Mouse (Mus musculus): ENCODE results near the gene Olfml3. TPM values are rescaled to one million over a fixed set of nuclear protein-coding genes. Genes with fewer than 3 reads are reported as not detected.

Gene Olfml3
- total RNA-seq, 2 experiments from 2014 or later: 14.4 to 15.2 TPM

GRCm38 (mm10) chr3:103745001-103745770, 7.4 kb upstream of the Olfml3 start:
- DNase-seq (ENCODE audit: low spot score in 2 of 2): no peak
- intact Hi-C loops (cut with DNase I): no loop called here

DNA sequence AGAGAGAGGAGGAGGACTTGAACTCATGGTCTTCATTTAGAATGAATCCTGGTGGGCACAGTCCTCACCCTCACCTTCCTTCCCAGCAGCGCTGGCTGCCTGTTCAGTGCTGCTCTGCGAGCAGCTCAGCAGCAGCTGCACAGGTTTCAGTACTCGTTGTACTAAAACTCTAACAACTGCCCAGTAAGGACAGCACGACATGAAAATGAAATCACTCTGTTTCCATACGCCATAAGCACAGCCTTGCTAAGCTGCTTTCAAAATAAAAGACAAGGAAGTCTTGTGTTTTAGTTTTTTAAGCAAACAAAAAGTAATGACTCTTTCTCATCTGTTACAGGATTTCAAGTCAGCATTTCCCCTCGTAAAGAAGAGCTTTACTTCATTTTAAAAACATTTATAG, 5.4 kb upstream of the Olfml3 start:
- intact Hi-C loops (cut with DNase I): no loop called here

DNA sequence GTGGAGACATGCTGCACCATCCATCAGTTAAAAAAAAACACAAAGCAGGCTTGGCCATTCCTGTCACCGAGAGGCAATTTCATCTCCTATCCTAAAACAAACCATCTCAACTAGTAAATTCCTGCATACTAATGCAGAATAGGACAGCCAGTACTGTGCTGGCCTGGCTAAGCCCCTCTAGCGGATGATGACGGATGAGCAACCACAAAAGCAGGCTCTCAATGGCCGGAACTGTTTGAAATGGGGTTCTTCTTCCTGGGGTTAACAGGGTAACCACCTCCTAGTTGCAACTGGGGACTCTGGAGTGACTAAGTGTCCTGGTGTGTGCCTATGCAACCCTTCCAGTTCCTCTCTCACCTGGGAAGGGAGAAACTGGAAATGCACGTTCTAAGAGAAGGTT, 2.5 kb upstream of the Olfml3 start:
- intact Hi-C loops (cut with DNase I): no loop called here
- DNase-seq (ENCODE audit: low spot score in 2 of 2): no peak

More for the DNA sequence above, 5.4 kb upstream of the Olfml3 start:
- DNase-seq (ENCODE audit: low spot score in 2 of 2): no peak

GRCm38 (mm10) chr3:103739329-103739728, 1.5 kb upstream of the Olfml3 start, which contains the start of gene Gm10964:
Gm10964 (plus strand) TSS chr3:103739366.
- DNase-seq (ENCODE audit: low spot score in 2 of 2): no peak
- intact Hi-C loops (cut with DNase I): loop anchor here (2.0 to 5.0 kb wide), 3 partner anchors 167 to 301 kb away; no protein-coding TSS in a partner anchor

DNA sequence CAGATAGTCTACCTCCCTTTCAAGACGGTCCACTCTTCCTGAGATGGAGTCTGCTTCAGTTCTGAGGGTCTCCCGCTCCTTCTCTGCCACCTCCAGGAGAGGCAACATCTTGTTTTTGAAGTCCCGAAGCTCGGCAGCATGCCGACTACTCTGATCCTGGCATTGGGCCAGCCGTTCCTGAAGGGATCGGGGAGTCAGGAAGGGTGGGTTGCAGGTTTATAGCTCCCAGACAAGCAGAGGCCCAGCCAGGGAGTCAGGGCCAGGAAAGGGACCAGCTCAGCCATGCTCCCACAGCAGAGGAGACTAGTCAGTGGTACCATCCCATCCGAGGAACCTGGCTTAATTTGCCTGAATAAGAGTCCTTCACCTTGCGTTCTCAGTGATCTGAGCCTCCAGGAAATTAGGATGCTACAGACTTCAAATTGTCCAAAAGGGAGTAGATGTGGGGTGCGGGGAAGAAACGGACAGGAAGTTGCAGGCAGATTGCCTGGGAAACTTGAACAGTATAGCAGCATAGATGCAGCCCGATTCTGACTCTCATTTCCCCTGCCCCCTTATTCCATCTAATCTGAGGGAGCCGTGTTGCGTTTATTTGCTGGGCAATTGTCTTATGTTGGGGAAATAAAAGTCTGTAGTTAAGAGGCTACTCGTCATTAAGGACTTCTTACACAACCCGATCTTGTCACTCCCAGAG, 593 bp downstream of the Olfml3 start:
- DNase-seq (ENCODE audit: low spot score in 2 of 2): peak in 1 of 2 experiments; percentile 16
- intact Hi-C loops (cut with DNase I): loop anchor here (1.0 to 5.0 kb wide), 3 partner anchors 165 to 344 kb away; no protein-coding TSS in a partner anchor

GRCm38 (mm10) chr3:103735776-103736600, 1.8 kb downstream of the Olfml3 start:
- DNase-seq (ENCODE audit: low spot score in 2 of 2): no peak
- intact Hi-C loops (cut with DNase I): loop anchor here (5.0 kb wide), 2 partner anchors 164 to 219 kb away; no protein-coding TSS in a partner anchor

GRCm38 (mm10) chr3:103734696-103735519, 2.9 kb downstream of the Olfml3 start:
- DNase-seq (ENCODE audit: low spot score in 2 of 2): peak in 1 of 2 experiments; percentile 24
- intact Hi-C loops (cut with DNase I): loop anchor here (5.0 kb wide), 2 partner anchors 163 to 218 kb away; no protein-coding TSS in a partner anchor

GRCm38 (mm10) chr3:103733799-103734695, 3.8 kb downstream of the Olfml3 start:
- intact Hi-C loops (cut with DNase I): no loop called here
- DNase-seq (ENCODE audit: low spot score in 2 of 2): peak; percentile 52 to 57

- intact Hi-C loops (cut with DNase I): no loop called here
- DNase-seq (ENCODE audit: low spot score in 2 of 2): no peak
Observed at GRCm38 (mm10) chr3:103733176-103733575, 4.6 kb downstream of the Olfml3 start.

- DNase-seq (ENCODE audit: low spot score in 2 of 2): no peak
- intact Hi-C loops (cut with DNase I): no loop called here
Observed at GRCm38 (mm10) chr3:103732116-103732515, 5.7 kb downstream of the Olfml3 start.

DNA sequence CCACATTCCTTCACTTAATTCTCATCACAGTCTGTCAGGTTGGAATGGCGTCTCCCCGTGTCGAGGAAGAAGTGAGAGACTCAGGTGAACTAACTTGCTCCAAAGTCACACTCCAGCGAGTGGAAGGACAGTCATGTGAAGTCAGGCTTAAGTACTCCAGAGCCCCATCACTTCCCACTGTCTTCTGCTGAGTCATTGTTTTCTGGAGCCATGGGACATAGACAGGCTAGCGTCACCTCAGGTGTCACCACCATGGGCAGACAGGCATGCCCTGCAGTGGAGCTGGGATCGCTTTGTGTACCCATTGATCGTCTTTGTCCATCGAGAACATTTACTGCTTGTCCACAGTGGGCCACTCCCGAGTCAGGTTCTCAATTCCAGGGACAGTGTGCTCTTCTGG, 8.0 kb downstream of the Olfml3 start:
- intact Hi-C loops (cut with DNase I): no loop called here
- no peak for DNase-seq (ENCODE audit: low spot score in 2 of 2)

- intact Hi-C loops (cut with DNase I): no loop called here
- DNase-seq (ENCODE audit: low spot score in 2 of 2): no peak
Observed at GRCm38 (mm10) chr3:103727813-103728326, 9.9 kb downstream of the Olfml3 start.

GRCm38 (mm10) chr3:103726642-103727041, 11.2 kb downstream of the Olfml3 start:
- DNase-seq (ENCODE audit: low spot score in 2 of 2): no peak
- intact Hi-C loops (cut with DNase I): no loop called here

DNA sequence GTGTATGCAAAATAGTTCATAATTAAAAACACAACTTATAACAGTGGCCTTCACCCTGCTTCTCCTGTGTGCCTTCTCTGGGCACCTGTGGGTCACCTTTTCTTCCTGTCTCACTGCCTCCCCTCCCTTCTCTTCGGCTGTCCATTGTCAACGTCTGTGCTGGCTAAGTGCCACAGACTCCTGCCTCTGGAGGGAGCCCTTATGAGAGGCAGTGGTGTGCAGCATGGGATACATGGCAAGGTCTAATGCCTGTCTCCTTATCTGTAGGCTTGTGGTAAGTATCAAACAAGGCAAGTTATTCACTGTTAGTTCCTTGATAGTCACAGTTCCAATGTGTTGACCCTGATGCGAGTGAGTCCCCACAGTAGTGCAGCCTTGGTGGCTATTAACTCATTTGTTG, 13.7 kb downstream of the Olfml3 start:
- intact Hi-C loops (cut with DNase I): no loop called here
- DNase-seq (ENCODE audit: low spot score in 2 of 2): no peak

DNA sequence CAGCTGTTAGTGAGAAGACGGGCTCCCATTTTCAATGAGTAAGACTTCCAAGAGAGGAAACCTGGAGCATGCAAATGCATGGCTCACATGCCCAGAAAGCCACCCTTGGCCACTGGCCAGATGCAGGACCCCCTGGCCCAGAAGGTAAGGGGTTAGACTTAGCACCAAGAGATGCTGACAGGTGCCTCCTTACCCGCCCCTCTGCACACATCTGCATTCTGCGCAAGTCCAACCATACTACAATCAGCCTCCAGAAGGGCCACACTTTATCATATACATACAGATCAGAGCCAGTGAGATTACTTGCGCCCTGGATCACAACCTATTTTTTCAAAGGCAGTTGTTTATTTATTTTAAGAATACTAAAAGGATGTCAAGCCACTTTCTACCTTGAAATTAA, 19.1 kb downstream of the Olfml3 start:
- DNase-seq (ENCODE audit: low spot score in 2 of 2): no peak

DNA sequence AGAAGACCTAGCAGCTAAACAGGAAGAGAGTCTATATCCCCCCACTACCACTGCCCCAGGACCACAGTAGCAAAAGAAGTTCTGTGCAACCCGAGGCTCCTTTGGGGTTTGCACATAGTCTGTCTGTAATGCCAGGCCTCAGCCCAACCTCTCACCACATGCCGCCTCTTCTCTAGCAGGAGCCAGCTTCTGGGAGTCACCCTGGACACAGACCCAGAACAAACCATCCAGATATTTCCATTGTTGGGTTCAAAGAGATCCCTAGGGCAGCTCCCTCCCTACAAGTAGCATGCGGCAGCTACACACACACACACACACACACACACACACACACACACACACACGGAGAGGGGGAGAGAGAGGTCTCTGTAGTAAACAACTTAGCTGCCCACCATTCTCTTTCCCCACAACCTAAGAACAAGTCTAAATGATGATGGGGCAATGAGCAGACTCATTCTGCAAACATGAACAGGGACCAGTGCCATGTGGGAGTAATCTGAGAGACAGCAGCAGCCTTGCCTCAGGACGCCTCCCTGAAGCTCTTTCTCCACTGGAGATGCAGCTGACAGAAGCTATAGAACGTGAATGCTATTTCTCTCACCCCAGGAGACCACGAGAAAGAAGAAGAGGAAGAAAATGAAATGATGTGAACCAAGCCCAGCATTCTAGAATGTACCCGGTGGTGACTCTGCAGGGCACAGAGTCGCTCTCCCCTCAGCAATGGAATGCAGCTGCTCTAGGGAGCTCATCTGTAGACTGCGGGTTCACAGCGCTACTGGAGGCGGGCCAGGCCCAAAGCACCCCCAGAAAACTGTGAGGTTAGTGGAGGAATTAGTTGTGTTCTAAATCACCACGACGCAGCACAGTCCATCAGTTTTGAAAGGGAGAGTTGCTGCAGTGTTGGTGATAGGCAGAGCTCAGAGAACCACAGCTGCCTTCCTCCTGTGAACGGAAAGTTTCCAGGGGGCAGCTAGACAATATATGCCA, 20.7 kb downstream of the Olfml3 start:
- DNase-seq (ENCODE audit: low spot score in 2 of 2): peak in 1 of 2 experiments; percentile 70
- intact Hi-C loops (cut with DNase I): no loop called here

More for the DNA sequence above, 19.1 kb downstream of the Olfml3 start:
- intact Hi-C loops (cut with DNase I): no loop called here
